Mouse (Mus musculus) neural tube, embryonic 15.5 days (tissue): ENCODE results near the gene Gm13083. TPM values are rescaled to one million over a fixed set of nuclear protein-coding genes. Genes with fewer than 3 reads are reported as not detected.
"Not testable (repeated sequence)": the region's sequence is repeated elsewhere in the genome, so short reads cannot be mapped to it uniquely, and the experiment has no call there.

Source experiments
- ATAC-seq: fragments of 200-750 bp; cut with Nextera tagmentation; 2 replicates; pipeline ENCODE4 v1.8.0; 2017; ENCODE audit warnings: mild to moderate bottlenecking, moderate TSS enrichment, moderate library complexity; ENCODE audit not compliant: low FRiP score
- H3K27ac ChIP-seq: fragments of 300-500 bp; sonication (generic); replicated peaks from 2 replicates; pipeline ENCODE4 v1.5.1; 2015; ENCODE audit warnings: mild to moderate bottlenecking, inconsistent platforms
- H3K27me3 ChIP-seq: fragments of 300-500 bp; sonication (generic); replicated peaks from 2 replicates; pipeline ENCODE4 v1.6.1; 2015; ENCODE audit warnings: inconsistent platforms
- H3K36me3 ChIP-seq: fragments of 300-500 bp; sonication (generic); 2 replicates; pipeline ENCODE4 v1.6.1; 2015; ENCODE audit warnings: inconsistent platforms
- H3K4me1 ChIP-seq: fragments of 300-500 bp; sonication (generic); 2 replicates; pipeline ENCODE4 v1.6.1; 2015; ENCODE audit warnings: inconsistent platforms
- H3K4me2 ChIP-seq: fragments of 300-500 bp; sonication (generic); 2 replicates; pipeline ENCODE4 v1.6.1; 2015; ENCODE audit warnings: inconsistent platforms, mild to moderate bottlenecking, moderate library complexity
- H3K4me3 ChIP-seq: fragments of 300-500 bp; sonication (generic); replicated peaks from 2 replicates; pipeline ENCODE4 v1.5.1; 2015; ENCODE audit warnings: mild to moderate bottlenecking, inconsistent platforms
- H3K9ac ChIP-seq: fragments of 300-500 bp; sonication (generic); replicated peaks from 2 replicates; pipeline ENCODE4 v1.6.1; 2015; ENCODE audit warnings: mild to moderate bottlenecking, inconsistent platforms
- H3K9me3 ChIP-seq: fragments of 300-500 bp; sonication (generic); replicated peaks from 2 replicates; pipeline ENCODE4 v1.6.1; 2016; ENCODE audit warnings: inconsistent platforms
- WGBS: fragments of 180-500 bp; shearing (Covaris S2); methylation state at CpG from one replicate; pipeline ENCODE4 v1.1.7; 2015; ENCODE audit warnings: mixed read lengths; 5-methylcytosine and 5-hydroxymethylcytosine counted together
- polyA plus RNA-seq: library from polyadenylated mRNA; unstranded; fragments of >200 nt; fragmentation: Nextera tagmentation; extraction: Ambion mirVana; gene quantifications from 2 replicates; pipeline ENCODE4 v1.2.1, GENCODE M21; 2015

Gm13083 gene
- polyA plus RNA-seq, result not detected in 2 replicates

- ATAC-seq, H3K9me3 ChIP-seq, H3K4me1 ChIP-seq: not testable (repeated sequence)
Observed at GRCm38 (mm10) chr4:143614703-143615102, at the start of gene Gm13083. Gene Gm13083 (plus strand): TSS chr4:143615003.

GRCm38 (mm10) chr4:143611927-143612326 is 2.9 kb upstream of the Gm13083 start:
- H3K36me3 ChIP-seq, H3K27me3 ChIP-seq, ATAC-seq, H3K9me3 ChIP-seq, H3K4me3 ChIP-seq, H3K9ac ChIP-seq, H3K4me2 ChIP-seq, H3K27ac ChIP-seq, H3K4me1 ChIP-seq: not testable (repeated sequence)
- WGBS, result 85% methylated on average over 9 of the region's 9 CpGs

More at GRCm38 (mm10) chr4:143614703-143615102, at the start of gene Gm13083:
- H3K4me2 ChIP-seq, H3K27me3 ChIP-seq, H3K4me3 ChIP-seq, H3K27ac ChIP-seq, H3K9ac ChIP-seq, H3K36me3 ChIP-seq: not testable (repeated sequence)

GRCm38 (mm10) chr4:143618101-143618500 is 3.3 kb downstream of the Gm13083 start:
- 84% methylated on average over 4 of the region's 4 CpGs for WGBS
- H3K36me3 ChIP-seq, H3K27ac ChIP-seq: not testable (repeated sequence)

GRCm38 (mm10) chr4:143657146-143657545 is 42.3 kb downstream of the Gm13083 start, which contains the start of gene Gm13088:
Gene Gm13088 (minus strand): TSS chr4:143657246.
- H3K9me3 ChIP-seq, H3K36me3 ChIP-seq, H3K9ac ChIP-seq, H3K27ac ChIP-seq, H3K4me1 ChIP-seq, H3K4me3 ChIP-seq, H3K4me2 ChIP-seq, H3K27me3 ChIP-seq, ATAC-seq: not testable (repeated sequence)

More at GRCm38 (mm10) chr4:143618101-143618500, 3.3 kb downstream of the Gm13083 start:
- not testable (repeated sequence) for H3K9ac ChIP-seq, H3K4me3 ChIP-seq, H3K4me2 ChIP-seq, ATAC-seq, H3K9me3 ChIP-seq, H3K27me3 ChIP-seq, H3K4me1 ChIP-seq

Other genes with a start within 250 kb of the Gm13083 start
- not detected in 2 replicates for gene Pramel1, start 220.6 kb upstream of the Gm13083 start, polyA plus RNA-seq
- gene Pramef8, start 202.6 kb upstream of the Gm13083 start, polyA plus RNA-seq, result 17.7 and 20.7 TPM in 2 replicates
- gene Oog4, start 164.7 kb upstream of the Gm13083 start, polyA plus RNA-seq, result not detected in 2 replicates
- gene Gm13043, start 103.7 kb upstream of the Gm13083 start, polyA plus RNA-seq, result not detected in 2 replicates
- gene Gm13040, start 79.0 kb upstream of the Gm13083 start, polyA plus RNA-seq, result not detected in 2 replicates
- gene BC080695, start 63.3 kb upstream of the Gm13083 start, polyA plus RNA-seq, result not detected in 2 replicates
- not detected in 2 replicates for gene Gm13057, start 63.3 kb upstream of the Gm13083 start, polyA plus RNA-seq
- gene Gm13088, start 42.2 kb downstream of the Gm13083 start, polyA plus RNA-seq, result not detected in 2 replicates
- not detected in 2 replicates for gene Gm13089, start 87.7 kb downstream of the Gm13083 start, polyA plus RNA-seq
- gene Gm13078, start 104.5 kb downstream of the Gm13083 start, polyA plus RNA-seq, result not detected in 2 replicates
- not detected in 2 replicates for gene Gm13023, start 174.3 kb downstream of the Gm13083 start, polyA plus RNA-seq
- gene Gm13084, start 201.1 kb downstream of the Gm13083 start, polyA plus RNA-seq, result not detected in 2 replicates
- gene Gm13103, start 231.5 kb downstream of the Gm13083 start, polyA plus RNA-seq, result not detected in 2 replicates